Mouse (Mus musculus) forebrain, embryonic 11.5 days (tissue): Measurements from ENCODE around the gene Arf6. TPM values are rescaled to one million over a fixed set of nuclear protein-coding genes. Genes with fewer than 3 reads are reported as not detected.

ENCODE experiments used
- microRNA-seq: library from miRNA; unstranded; fragments of <30 nt; microRNA quantifications from one replicate; pipeline ENCODE4, GENCODE M21; 2016; ENCODE audit not compliant: insufficient number of aligned reads
- polyA plus RNA-seq: library from polyadenylated mRNA; unstranded; fragments of >200 nt; fragmentation: Nextera tagmentation; extraction: Ambion mirVana; gene quantifications from 2 replicates; pipeline ENCODE4 v1.2.1, GENCODE M21; 2014

Gene Arf6
- polyA plus RNA-seq, 1 experiment from 2014 or later: 48.7 TPM

Small RNAs within 50 kb of the gene (microRNA-seq; reads per million reads assigned to microRNA genes)
- gene Gm47299: not detected
- not detected for gene Gm47305

Other genes with a start within 250 kb of the Arf6 start
- 1,243 and 1,383 TPM in 2 replicates for gene Rps29, start 213.0 kb upstream of the Arf6 start, polyA plus RNA-seq
- gene Lrr1, start 203.3 kb upstream of the Arf6 start, polyA plus RNA-seq: 33.8 and 38.4 TPM in 2 replicates
- 436 and 487 TPM in 2 replicates for gene Rpl36al, start 188.1 kb upstream of the Arf6 start, polyA plus RNA-seq
- gene Mgat2, start 188.0 kb upstream of the Arf6 start, polyA plus RNA-seq: 40.6 and 42.3 TPM in 2 replicates
- gene Gm49383, start 175.0 kb upstream of the Arf6 start, polyA plus RNA-seq: 42.2 and 43.4 TPM in 2 replicates
- gene Dnaaf2, start 173.7 kb upstream of the Arf6 start, polyA plus RNA-seq: 17.1 and 20.0 TPM in 2 replicates
- 43.2 and 46.6 TPM in 2 replicates for gene Gm49384, start 167.9 kb upstream of the Arf6 start, polyA plus RNA-seq
- gene Pole2, start 144.0 kb upstream of the Arf6 start, polyA plus RNA-seq: 33.7 and 35.7 TPM in 2 replicates
- gene Klhdc1, start 131.0 kb upstream of the Arf6 start, polyA plus RNA-seq: 3.1 and 3.8 TPM in 2 replicates
- gene Klhdc2, start 75.5 kb upstream of the Arf6 start, polyA plus RNA-seq: 237 and 242 TPM in 2 replicates
- gene Nemf, start 15.0 kb upstream of the Arf6 start, polyA plus RNA-seq: 92.2 and 98.0 TPM in 2 replicates
- gene Gm9887, start 308 bp downstream of the Arf6 start, polyA plus RNA-seq: 0.80 and 2.3 TPM in 2 replicates
- gene Vcpkmt, start 210.9 kb downstream of the Arf6 start, polyA plus RNA-seq: 25.6 and 26.1 TPM in 2 replicates